Mouse (Mus musculus): ENCODE measurements around the gene Pate2. TPM values are rescaled to one million over a fixed set of nuclear protein-coding genes. Genes with fewer than 3 reads are reported as not detected.

Gene Pate2
- not detected for polyA plus RNA-seq (2014; fragmentation: Illumina TruSeq; extraction: RNeasy Lipid Tissue Mini Kit (QIAGEN cat#74804); ENCODE audit: insufficient read depth, low read depth, low replicate concordance)

DNA sequence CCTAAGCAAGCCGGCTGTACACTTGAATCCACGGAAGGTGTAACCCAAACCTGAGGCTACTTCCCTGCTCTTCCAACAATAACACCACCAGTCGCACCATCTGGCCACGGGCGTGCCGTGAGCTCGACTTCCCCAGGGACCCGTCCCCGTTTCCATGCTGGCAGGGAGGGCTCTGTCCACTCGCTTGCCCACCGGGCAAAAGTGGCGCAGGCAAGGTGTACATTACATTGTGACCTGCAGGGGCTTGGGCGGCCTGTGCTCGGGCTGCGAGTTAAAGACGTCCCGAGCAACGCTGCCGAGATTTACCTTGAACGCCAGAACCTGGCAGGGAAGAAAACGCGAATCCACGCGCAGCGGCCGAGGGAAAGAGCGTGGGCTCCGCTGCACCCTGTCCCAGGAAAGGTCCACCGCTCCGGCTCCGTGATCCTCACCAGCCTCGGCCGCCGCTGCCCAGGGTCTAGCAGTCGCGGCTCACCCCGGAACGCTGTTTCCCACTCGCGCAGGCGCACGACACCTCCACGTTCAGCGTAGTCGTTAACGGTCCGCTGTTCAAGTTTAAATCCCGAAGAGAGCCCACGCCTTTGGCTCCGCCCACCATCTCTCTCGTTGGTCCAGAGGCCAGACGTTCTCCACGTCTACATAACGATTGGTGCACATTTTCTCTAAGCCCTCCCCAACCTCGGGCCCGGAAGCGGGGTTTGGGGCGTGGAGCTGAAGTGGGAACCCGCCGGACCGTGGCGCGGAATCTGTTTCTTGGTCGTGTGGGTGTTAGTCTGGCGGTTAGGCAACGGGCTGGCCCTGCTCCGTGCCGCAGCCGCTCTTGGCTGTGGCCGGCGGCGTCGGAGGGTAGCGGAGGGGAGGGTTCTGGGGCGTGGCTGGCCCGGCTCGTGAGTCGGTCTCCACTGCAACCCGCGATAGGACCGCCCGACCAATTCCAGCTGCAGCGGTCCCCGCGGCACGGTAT is at the start of gene Pate2, which contains the start of gene Hyls1:
Gene Pate2 (plus strand): TSS at position 714 of the 964 bp plus-strand sequence.
Gene Hyls1 (minus strand): TSS at position 828 of the 964 bp plus-strand sequence.

DNA sequence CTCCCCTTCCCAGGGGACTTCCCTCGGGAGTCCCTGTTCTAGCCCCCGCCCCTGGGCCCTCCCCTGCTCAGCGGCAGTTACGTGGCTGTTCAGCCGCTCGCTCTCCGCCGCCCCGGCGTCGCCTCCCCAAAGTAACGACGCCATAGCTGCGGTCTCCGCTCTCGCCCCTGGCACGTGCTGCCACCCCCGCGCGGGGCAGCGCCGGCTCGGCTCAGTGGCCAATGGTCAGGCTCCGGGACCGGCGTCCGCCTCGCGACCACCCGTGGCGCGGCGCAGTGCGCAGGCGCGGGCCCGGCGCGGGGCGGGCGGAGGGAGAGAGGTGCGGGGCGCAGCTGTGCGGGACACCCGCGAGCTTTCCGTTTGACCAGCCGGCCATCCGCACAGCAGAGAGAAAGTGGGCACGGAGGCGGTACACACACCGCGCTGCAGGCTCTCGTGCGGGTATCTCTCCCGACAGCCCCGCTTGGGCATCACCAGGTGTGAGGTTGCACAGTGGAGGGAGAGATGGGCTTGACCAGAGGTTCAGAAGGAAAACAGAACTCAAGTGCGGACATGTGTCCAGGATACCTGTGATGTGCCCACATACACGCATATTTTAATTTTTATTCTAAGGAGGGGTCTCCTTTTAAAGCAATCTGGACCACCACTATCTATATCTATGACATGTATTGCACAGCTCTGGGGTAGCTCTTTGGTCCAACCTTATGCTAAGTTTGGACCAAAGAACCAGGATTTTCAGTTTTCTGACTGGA is 11.7 kb upstream of the Pate2 start, which contains the start of the genes Ddx25 and Pus3:
Gene Ddx25 (minus strand): TSS at position 272 of the 752 bp plus-strand sequence.
Gene Pus3 (plus strand): TSS at position 339 of the 752 bp plus-strand sequence.

DNA sequence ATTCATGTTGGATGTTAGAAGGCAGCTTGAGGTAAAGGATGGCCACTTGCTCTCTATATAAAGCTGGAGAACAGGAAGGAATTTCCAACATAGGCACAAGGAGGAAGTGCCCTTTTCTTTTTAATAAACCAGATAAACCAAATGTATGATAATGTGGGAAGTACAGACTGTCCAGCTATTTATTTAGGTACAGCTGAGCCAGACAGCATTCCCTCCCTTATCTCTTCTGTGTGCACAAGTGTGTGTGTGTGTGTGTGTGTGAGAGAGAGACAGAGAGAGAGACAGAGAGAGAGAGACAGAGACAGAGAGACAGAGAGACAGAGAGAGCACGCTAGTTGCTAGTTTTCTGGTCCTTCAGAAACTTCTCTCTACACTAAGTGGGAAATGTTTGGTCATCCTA is 41.8 kb downstream of the Pate2 start, which contains the start of gene Pate4:
Gene Pate4 (minus strand): TSS at position 101 of the 400 bp plus-strand sequence.

DNA sequence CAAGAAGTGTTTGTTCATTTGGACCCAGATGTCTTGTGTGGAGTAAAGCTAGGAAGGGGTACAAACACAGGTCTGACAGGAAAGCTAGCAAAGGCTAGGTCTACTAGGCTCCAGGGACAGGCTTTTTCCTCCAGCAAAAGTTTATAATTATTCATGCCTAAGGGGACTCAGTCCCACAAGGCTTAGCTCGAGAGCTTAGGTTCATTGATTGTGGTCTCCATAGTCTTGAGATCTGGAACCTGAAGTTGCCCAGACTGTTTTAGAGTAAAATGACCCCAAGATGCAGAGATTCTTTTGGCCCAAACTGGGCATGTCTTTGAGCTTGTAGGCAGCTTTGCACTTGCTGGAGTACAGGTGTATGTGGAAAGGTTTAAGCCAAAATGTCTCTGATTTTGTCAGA is 78.0 kb downstream of the Pate2 start, which contains the start of gene Pate3:
Gene Pate3 (minus strand): TSS at position 101 of the 400 bp plus-strand sequence.

DNA sequence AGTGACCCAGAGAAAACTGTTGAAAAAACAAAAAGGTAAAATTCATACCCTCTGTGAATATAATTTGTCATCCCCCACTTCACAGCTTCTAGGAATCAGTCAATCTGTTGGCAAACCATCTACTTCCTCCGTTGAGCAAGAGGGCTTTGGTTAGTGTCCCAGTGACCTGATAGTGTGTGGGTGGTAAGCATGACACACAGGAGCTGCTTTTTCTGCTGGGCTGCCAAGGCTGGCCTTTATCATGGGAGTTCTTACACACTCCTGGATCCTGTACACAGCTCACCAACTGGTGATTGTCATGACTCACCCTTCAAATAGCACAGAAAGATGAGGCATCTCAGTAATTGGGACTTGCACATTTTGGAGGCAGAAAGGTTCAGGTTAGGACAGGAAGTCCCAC is 116.9 kb downstream of the Pate2 start, which contains the start of gene Pate1:
Gene Pate1 (minus strand): TSS at position 378 of the 400 bp plus-strand sequence.

Other genes starting within 250 kb of the Pate2 start
- 3.2 TPM for gene Cdon, start 149.2 kb upstream of the Pate2 start, polyA plus RNA-seq (2014; fragmentation: Illumina TruSeq; extraction: RNeasy Lipid Tissue Mini Kit (QIAGEN cat#74804); ENCODE audit: insufficient read depth, low read depth, low replicate concordance)
- not detected for gene Gm1113, start 52.0 kb upstream of the Pate2 start, polyA plus RNA-seq (2014; fragmentation: Illumina TruSeq; extraction: RNeasy Lipid Tissue Mini Kit (QIAGEN cat#74804); ENCODE audit: insufficient read depth, low read depth, low replicate concordance)
- 0.04 TPM for gene Ddx25, start 11.8 kb upstream of the Pate2 start, polyA plus RNA-seq (2014; fragmentation: Illumina TruSeq; extraction: RNeasy Lipid Tissue Mini Kit (QIAGEN cat#74804); ENCODE audit: insufficient read depth, low read depth, low replicate concordance)
- 7.0 TPM for gene Pus3, start 11.7 kb upstream of the Pate2 start, polyA plus RNA-seq (2014; fragmentation: Illumina TruSeq; extraction: RNeasy Lipid Tissue Mini Kit (QIAGEN cat#74804); ENCODE audit: insufficient read depth, low read depth, low replicate concordance)
- 2.5 TPM for gene Hyls1, start 114 bp downstream of the Pate2 start, polyA plus RNA-seq (2014; fragmentation: Illumina TruSeq; extraction: RNeasy Lipid Tissue Mini Kit (QIAGEN cat#74804); ENCODE audit: insufficient read depth, low read depth, low replicate concordance)
- gene Pate4, start 41.7 kb downstream of the Pate2 start, polyA plus RNA-seq (2014; fragmentation: Illumina TruSeq; extraction: RNeasy Lipid Tissue Mini Kit (QIAGEN cat#74804); ENCODE audit: insufficient read depth, low read depth, low replicate concordance) = not detected
- not detected for gene Pate3, start 77.9 kb downstream of the Pate2 start, polyA plus RNA-seq (2014; fragmentation: Illumina TruSeq; extraction: RNeasy Lipid Tissue Mini Kit (QIAGEN cat#74804); ENCODE audit: insufficient read depth, low read depth, low replicate concordance)
- gene Pate1, start 117.1 kb downstream of the Pate2 start, polyA plus RNA-seq (2014; fragmentation: Illumina TruSeq; extraction: RNeasy Lipid Tissue Mini Kit (QIAGEN cat#74804); ENCODE audit: insufficient read depth, low read depth, low replicate concordance) = not detected
- gene Gm17677, start 170.8 kb downstream of the Pate2 start, polyA plus RNA-seq (2014; fragmentation: Illumina TruSeq; extraction: RNeasy Lipid Tissue Mini Kit (QIAGEN cat#74804); ENCODE audit: insufficient read depth, low read depth, low replicate concordance) = not detected
- gene Gm17727, start 207.8 kb downstream of the Pate2 start, polyA plus RNA-seq (2014; fragmentation: Illumina TruSeq; extraction: RNeasy Lipid Tissue Mini Kit (QIAGEN cat#74804); ENCODE audit: insufficient read depth, low read depth, low replicate concordance) = not detected
- not detected for gene Gm27235, start 219.8 kb downstream of the Pate2 start, polyA plus RNA-seq (2014; fragmentation: Illumina TruSeq; extraction: RNeasy Lipid Tissue Mini Kit (QIAGEN cat#74804); ENCODE audit: insufficient read depth, low read depth, low replicate concordance)
- gene D730048I06Rik, start 219.8 kb downstream of the Pate2 start, polyA plus RNA-seq (2014; fragmentation: Illumina TruSeq; extraction: RNeasy Lipid Tissue Mini Kit (QIAGEN cat#74804); ENCODE audit: insufficient read depth, low read depth, low replicate concordance) = not detected